Mouse (Mus musculus): ENCODE results near the gene Cdk1.
A peak's percentile ranks its signal among the peaks of the same experiment; 100 is the strongest.

Cdk1 gene

GRCm38 (mm10) chr10:69348206-69348605 lies 4.5 kb downstream of the Cdk1 start:
- DNase-seq (ENCODE audit: low spot score in 2 of 2) = no peak

GRCm38 (mm10) chr10:69342328-69342727 lies 10.4 kb downstream of the Cdk1 start:
- no peak for DNase-seq (ENCODE audit: low spot score in 2 of 2)

- no peak for DNase-seq (ENCODE audit: low spot score in 2 of 2)
These were observed 11.0 kb downstream of the Cdk1 start for GRCm38 (mm10) chr10:69341570-69342227.

- no peak for DNase-seq (ENCODE audit: low spot score in 2 of 2)
These were observed 12.7 kb downstream of the Cdk1 start for GRCm38 (mm10) chr10:69340001-69340400.

GRCm38 (mm10) chr10:69336219-69336618 lies 16.5 kb downstream of the Cdk1 start:
- DNase-seq (ENCODE audit: low spot score in 2 of 2) = no peak

- no peak for DNase-seq (ENCODE audit: low spot score in 2 of 2)
These were observed 17.1 kb downstream of the Cdk1 start for GRCm38 (mm10) chr10:69335611-69336010.

GRCm38 (mm10) chr10:69335195-69335536 lies 17.6 kb downstream of the Cdk1 start:
- DNase-seq (ENCODE audit: low spot score in 2 of 2) = no peak

- no peak for DNase-seq (ENCODE audit: low spot score in 2 of 2)
These were observed 18.2 kb downstream of the Cdk1 start for GRCm38 (mm10) chr10:69334271-69335194.

GRCm38 (mm10) chr10:69333212-69333611 lies 19.5 kb downstream of the Cdk1 start:
- no peak for DNase-seq (ENCODE audit: low spot score in 2 of 2)

- no peak for DNase-seq (ENCODE audit: low spot score in 2 of 2)
These were observed 21.5 kb downstream of the Cdk1 start for GRCm38 (mm10) chr10:69331231-69331630.

- DNase-seq (ENCODE audit: low spot score in 2 of 2) = no peak
These were observed 24.1 kb downstream of the Cdk1 start for GRCm38 (mm10) chr10:69328656-69329046.

- no peak for DNase-seq (ENCODE audit: low spot score in 2 of 2)
These were observed 24.6 kb downstream of the Cdk1 start for GRCm38 (mm10) chr10:69328029-69328655.

GRCm38 (mm10) chr10:69327362-69327761 lies 25.4 kb downstream of the Cdk1 start:
- no peak for DNase-seq (ENCODE audit: low spot score in 2 of 2)

- DNase-seq (ENCODE audit: low spot score in 2 of 2) = no peak
These were observed 26.3 kb downstream of the Cdk1 start for GRCm38 (mm10) chr10:69326433-69326832.

GRCm38 (mm10) chr10:69324816-69325215 lies 27.9 kb downstream of the Cdk1 start:
- DNase-seq (ENCODE audit: low spot score in 2 of 2) = no peak

- no peak for DNase-seq (ENCODE audit: low spot score in 2 of 2)
These were observed 28.8 kb downstream of the Cdk1 start for GRCm38 (mm10) chr10:69323986-69324385.

GRCm38 (mm10) chr10:69321519-69322035 lies 31.2 kb downstream of the Cdk1 start:
- DNase-seq (ENCODE audit: low spot score in 2 of 2) = no peak

- peak; percentile 35 to 63 for DNase-seq (ENCODE audit: low spot score in 2 of 2)
These were observed 31.8 kb downstream of the Cdk1 start for GRCm38 (mm10) chr10:69320667-69321518.

GRCm38 (mm10) chr10:69318514-69318913 lies 34.2 kb downstream of the Cdk1 start:
- no peak for DNase-seq (ENCODE audit: low spot score in 2 of 2)

- DNase-seq (ENCODE audit: low spot score in 2 of 2) = no peak
These were observed 38.8 kb downstream of the Cdk1 start for GRCm38 (mm10) chr10:69313944-69314343.

- DNase-seq (ENCODE audit: low spot score in 2 of 2) = no peak
These were observed 40.9 kb downstream of the Cdk1 start for GRCm38 (mm10) chr10:69311867-69312266.
